Mouse (Mus musculus): ENCODE results near the gene Tmtc2.
A peak's percentile ranks its signal among the peaks of the same experiment; 100 is the strongest.

Tmtc2 gene

DNA sequence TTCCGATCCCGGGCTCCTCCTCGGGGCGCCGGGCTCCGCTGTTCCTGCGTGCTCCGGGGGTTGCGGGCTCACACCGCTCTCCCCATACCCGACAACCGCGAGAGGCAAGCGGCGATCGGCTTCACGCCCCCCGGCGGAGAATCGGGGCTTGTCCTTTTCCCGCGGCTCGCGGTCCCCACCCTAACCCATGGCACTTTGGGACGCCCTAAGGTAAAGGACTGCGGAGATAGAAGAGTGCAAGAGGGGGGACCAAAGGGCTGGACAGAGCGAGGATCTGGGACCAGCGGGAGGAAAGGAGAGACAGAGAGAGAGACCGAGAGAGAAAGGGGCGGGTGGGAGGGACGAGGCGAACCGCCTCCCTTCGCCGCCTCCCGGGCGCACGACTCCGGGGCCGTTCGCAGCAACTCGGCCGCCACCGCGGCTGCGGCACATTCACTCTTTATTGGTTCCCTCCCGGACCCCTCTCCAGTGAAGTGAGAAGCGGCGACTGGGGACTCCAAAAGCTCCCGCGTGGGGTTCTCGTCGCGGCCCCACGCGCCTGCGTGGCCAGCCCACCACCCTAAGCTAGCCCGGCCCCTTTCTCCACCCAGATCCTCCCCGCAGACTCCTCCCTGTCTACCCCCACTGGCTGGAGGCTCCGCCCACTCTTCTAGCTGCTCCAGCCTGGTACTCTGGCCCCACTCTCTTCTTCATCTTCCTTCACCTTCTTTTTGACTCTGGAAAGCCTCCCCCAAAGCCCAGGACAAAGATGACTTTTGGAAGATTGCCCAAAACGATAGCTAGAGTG lies at the start of gene Tmtc2:
Gene Tmtc2 (minus strand): TSS at position 544 of the 787 bp plus-strand sequence.
- no peak for DNase-seq (ENCODE audit: low read depth, low spot score)

DNA sequence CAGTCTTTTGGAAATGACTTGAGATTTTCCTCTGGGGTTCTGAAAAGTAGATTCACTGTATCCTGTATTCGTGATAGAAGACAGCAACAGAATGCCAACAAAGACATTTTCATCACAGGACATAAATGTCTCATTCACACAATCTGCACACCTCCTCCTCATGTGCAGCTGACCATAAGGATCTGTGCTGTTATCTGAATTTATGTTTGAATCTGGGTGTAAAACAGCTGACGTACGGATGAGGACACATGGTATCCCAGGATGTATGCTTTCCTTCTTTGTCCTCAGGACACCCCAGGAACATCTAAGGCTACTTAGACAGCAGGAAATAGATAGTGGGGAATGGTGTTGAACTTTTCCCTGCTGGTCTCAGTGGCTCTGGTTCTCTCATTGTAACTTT lies 37.9 kb upstream of the Tmtc2 start:
- DNase-seq (ENCODE audit: low read depth, low spot score), result no peak

DNA sequence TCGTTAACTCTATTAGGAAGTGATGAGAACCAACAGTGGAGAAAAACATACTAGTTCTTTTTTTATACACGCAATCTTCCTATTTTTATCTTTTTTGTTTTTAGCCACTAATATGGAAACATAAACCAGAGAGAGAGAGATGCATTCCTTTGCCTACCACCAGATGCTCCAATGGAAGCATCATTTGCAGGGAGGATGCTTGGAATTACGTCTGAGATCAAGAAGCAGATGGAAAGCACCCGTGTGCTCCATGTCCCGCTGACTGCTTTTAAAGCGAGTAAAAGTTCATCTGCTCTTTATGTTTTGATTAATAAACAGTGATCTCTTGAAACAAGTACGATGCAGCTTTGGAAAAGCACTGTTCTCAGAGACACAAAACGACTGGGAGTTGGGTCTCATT lies 24.6 kb upstream of the Tmtc2 start:
- DNase-seq (ENCODE audit: low read depth, low spot score), result no peak

DNA sequence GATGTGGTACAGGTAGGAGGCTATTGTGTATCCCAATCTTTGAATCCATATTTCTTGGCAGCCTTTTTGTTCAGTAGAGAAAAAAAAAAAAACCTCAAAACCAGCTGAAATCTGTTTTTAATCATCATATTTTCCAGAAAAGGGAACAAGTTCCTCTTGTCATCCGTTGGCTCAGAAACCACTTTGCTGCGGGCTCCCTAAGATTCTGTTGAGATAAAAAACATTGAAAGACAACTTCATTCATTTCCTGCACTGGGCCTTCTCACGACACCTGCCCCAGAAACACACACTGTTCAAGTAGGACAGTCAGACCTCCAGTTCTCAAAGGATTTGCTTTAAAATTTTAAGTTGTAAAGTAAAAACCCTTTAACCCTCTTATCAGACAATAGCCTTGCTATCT lies 23.0 kb upstream of the Tmtc2 start:
- DNase-seq (ENCODE audit: low read depth, low spot score), result no peak

DNA sequence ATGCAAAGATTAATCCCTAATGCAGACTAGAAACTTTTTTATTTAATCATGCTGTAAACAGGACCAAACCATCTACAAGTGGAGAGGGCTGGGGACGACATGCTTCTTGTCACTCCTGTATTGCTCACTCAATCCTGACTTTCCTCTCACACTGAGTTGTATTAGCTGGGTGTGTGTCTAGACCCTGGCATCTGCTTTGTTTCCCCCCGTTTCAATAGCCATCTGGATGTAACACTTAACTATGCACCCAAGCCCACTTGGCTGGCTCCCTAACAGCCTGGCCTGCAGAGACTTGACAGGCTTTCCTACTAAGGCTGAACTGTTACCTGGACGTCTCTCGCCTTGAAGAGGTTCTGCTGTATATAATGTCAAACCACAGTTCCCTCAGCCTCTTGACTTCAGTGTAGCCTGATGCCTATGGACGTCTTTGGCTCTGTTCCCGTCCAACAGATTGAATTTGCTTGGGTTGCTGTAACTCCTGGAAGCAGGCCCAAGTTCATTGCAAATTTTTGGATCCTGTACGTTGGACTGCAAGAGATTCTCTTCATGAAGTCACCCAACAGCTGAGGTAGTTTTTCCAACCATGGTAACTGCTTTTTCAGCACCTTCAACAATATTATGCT lies 21.3 kb upstream of the Tmtc2 start:
- DNase-seq (ENCODE audit: low read depth, low spot score), result no peak

DNA sequence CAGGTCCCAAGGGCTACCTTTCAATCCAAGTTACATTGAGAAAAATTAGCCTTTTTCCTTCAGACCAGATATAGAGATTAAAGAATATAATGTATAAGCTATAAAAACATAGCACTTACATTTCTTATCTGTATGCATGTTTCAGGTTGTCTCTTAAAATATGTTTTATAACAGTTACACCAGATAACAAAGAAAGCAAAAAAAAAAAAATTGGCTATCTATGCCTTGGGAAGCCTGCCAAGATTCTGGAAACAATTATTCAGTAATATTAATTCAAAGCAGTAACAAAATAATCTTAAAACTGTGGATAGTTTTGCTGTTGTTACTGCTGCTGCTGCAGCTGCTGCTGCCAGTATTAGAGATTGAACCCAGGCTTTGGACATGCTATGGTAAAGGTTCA lies 13.9 kb upstream of the Tmtc2 start:
- DNase-seq (ENCODE audit: low read depth, low spot score), result no peak

DNA sequence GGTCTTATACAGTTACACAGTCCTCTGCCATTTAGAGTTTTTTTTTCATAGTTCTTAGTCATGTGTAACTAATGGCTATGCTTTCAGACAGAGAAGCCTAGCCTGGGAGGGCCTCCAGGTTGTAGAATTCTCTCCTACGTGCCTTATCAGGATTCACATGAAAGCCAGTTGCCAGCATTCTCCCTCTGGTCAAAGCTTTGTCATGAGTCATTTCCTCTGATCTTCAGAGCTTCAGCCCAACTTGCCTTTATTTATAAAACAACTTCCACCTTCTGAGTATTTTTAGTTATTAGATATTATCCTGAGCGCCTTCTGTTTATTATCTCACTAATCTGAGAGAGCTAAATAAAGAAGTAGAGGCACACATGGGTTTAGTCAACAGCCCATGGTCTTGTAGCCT lies 5.1 kb upstream of the Tmtc2 start:
- DNase-seq (ENCODE audit: low read depth, low spot score), result no peak

DNA sequence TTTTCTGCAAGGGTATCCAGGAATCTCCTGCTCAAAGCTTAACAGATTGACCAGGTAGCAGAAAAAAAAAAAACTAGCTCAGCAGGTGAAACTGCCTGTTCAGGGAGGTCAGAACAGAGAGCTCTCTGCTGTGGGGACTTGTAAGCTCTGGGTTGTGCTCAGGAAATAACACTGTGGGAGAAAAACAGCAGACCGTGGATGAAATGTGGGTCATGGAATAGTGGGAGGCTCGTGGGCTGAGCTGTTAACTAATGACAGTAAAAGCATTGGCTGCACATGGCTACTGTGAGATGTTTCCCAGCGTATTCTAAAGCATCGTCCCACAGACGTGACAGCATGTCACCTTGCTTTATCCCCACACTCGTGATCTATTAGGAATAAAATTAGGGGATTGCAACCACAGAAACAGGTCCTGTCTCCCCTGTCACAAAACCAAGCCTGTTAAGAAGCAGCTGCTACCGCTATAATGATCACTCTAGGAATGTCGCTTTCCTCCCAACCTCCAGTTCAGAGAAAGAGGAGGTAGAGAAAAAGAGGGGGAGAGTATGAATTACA lies 4.1 kb upstream of the Tmtc2 start:
- DNase-seq (ENCODE audit: low read depth, low spot score), result no peak

DNA sequence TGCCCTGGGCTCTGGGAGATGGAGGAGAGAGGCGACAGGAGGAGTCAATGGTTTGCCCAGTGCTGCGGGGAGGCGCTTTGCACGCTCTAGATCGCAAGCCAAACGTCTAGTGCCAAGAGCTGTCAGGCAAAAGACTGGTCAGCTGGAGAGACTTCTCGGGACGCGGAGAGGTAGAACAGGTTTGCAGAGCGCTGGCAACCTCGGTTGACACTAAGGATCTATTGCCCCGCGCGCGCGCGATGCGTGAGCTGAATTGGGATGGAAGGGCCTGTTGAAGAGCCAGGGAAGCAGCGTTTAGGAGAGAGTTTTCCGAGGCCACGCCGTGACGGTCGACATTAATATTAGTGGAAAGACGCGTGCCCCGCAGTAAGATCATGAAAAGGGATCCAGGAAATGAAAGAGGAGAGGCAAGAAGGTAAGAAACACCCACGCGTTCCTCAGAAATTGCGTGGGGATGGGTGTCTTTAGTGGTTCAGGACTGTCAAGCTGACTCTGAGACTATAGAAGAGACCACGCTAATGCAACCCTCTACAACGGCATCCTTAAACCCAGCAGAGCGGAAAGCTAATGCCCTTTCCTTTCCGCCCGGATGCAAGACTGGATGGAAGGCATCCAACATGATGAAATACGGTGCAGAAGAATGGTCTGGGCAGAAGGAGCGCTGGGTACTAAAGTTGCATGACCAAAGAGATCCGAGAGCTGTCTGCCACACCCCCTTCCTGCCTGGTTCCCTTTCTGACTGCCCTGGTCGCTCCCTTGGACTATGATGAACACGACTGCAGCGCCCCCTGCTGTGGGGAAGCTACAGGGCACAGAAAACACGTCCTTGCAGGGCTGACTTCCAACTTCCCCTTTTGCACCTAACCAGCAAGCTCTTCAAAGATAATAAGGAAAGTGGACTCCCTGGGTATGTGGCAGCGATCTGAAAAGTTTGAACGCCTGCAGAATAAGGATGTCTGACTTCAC lies 727 bp upstream of the Tmtc2 start:
- peak; percentile 44 for DNase-seq (ENCODE audit: low read depth, low spot score)

DNA sequence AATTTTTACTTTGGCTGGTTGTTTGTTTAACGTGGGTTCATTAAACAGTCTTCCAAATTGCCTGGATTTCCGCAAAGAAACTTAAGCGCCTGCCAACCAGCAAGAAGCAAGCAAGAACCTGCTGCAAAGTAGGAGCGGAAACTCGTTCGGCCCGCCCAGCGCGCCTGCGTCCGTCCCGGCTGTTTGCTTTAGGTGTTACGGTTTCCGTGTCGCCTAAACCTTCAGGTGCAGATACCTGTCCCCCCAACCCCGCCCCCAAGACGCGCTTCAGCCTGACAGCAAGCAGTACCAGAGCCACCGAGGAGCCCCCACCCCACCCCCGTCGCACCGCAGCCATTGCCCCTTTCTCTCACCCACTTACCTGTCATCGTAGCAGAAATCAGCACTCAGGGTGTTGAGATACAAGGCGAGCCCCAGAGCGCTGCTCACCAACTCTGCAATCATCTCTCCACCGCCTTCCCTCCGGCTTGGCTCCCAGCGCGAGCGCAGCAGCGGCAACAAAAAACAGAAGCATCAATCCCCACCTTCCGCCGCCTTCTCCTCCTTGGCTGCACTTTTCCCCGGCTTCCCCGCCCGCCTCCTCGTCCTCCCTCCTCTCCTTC lies 844 bp downstream of the Tmtc2 start:
- no peak for DNase-seq (ENCODE audit: low read depth, low spot score)

DNA sequence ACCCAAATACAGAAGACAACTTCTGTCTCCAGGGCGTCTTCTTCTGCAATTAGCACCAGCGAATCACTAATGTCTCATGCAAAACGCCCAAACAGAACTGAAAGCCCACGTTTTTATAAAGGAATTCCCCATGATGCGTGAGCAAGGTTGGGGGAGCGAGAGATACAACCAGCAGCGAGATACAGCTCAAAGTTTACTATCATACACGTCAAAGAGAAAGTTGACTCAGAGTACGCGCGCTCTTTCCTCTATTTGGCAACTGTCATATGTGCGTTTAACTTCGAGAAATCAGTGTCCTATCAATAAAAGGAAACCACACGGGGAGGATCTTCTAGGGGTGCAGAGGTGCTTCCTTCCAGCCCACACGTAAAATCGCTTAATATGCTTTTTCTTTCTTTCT lies 1.4 kb downstream of the Tmtc2 start:
- no peak for DNase-seq (ENCODE audit: low read depth, low spot score)

DNA sequence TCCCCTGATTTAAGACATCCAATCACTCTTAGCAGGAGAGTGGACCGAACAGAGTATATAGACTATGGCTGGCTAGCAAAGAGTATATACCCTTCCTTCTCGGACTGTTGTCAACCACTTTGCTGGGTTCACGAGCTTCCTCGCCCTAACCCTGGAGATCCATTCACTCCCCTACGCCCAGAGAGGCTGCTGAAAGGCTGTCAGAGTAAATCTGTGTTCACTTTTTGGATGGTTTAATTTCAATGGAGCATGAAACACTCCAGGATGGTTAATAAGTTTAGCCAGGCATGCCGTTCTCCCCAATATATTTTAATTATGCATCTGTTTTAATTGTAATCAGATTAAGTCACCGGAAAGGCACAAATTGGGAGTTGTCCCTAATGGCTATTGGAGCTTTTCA lies 1.9 kb downstream of the Tmtc2 start:
- DNase-seq (ENCODE audit: low read depth, low spot score), result no peak

DNA sequence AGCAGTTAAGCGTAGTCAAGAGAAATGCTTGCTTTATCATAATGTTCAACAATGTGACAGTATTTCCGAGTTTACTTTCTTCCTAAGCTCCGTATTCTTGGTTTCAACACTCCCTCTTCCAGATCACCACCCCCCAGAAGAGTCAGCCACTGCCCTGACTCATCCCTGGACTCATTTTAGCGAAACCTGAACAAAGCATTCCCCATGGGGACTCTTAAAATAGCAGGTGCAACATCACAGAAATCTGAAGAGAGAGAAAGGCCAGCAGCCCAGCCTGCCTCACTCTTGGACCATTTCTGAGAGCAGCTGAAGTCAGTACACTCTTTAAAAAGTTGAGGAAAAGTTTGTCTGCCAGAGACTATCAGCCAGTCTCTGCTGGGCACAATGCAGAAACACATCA lies 2.4 kb downstream of the Tmtc2 start:
- no peak for DNase-seq (ENCODE audit: low read depth, low spot score)

DNA sequence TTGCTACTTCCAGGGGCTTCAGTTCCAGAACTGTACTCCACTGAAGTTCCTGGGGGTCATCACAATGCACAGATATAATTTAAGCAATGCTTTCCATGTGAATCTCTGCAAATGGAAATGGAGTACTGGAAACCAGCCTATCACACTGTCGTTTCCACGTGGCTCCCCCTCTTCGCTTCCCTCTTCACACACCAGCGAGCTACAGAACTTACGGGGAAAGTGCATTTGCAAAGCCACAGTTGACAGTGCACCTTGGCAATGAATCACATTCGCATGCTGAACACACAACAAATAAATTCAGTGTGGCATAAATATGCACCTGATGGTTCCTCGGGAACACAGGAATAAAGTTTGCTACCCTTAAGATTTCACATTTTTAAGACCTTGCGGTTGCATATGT lies 3.2 kb downstream of the Tmtc2 start:
- no peak for DNase-seq (ENCODE audit: low read depth, low spot score)

DNA sequence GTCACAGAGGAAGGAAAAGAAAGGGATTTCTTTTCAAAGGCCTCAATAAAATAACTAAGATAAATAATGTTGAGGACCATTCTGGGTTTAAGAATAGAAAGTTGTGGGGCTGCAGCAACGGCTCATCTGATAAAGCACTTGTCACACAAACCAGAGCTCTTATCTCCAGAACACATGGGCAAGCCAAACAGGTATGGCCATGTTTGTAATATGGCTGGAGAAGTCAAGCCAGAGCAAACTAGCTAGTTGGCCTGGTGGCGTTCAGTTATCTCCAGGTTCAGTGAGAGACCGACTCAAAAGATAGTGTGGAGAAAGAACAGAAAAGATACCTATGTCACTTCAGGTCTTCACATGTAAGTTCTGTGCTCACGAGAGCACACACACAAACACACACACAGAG lies 4.7 kb downstream of the Tmtc2 start:
- no peak for DNase-seq (ENCODE audit: low read depth, low spot score)

DNA sequence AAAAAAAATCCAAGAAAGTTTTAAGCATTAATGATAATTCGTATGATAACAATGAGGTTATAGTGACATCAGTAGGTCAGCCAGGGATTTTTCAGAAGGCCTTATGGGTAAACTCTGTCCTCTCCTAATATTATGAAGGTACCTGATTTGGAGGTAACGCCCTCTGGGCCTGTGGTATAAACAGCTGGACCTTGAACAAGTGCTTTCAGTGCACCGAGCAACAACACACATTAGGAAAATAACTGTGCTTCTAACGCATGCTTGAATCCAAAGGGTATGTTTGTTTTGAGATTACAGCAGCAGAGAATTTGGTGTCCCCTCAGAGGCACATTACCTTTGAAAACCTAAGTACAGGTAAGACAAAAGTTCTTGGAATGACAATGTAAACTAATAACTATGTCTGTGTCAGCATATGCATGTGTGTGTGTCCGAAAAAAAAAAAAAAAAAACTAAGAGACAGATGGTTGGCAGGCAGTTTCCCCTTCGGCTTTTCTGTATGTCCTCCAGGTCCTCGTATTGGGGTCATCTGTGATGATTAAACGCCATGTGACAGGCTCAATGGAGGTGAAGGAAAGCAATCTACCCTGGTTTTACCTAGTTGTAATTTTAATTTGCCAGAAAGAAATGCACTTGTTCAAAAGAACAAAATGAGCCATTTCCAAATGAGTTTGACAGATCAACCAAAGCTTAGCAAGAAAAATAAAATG lies 6.3 kb downstream of the Tmtc2 start:
- DNase-seq (ENCODE audit: low read depth, low spot score), result no peak

DNA sequence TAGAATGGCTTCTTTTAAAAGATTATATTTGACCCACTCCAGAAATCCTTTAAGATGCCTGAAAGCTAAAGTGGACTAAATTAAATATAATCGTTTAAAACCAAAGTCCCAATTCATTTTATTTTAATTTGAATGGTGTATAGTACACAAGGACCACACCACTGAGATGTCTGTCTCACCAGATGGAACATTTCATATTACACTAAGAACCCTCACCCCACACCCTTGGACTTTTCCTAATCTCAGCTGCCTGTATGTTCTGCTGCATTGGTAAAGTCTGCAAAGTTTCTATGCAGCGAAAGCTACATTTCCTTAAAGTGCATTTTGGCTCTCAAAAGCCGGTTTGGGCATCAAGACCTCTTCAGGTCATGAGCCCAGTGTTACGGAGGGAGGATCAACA lies 12.7 kb downstream of the Tmtc2 start:
- no peak for DNase-seq (ENCODE audit: low read depth, low spot score)

DNA sequence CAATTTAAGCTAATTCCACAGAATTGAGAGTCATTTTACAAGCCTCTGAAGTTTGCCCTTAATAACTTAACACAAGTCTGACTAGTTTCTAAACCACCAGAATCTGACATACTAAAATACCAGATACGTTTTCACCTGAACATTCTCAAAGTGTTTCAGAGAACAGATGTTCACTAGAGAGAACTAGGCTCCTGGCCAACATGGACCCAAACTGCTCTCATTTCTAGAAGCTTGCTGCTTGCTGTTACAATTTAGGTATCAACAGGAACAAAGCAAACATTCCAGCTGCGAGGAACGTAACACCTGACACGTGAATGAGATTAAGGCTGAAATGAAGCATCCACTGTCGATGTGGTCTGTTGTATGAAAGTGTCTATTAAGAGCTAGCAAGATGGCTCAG lies 16.7 kb downstream of the Tmtc2 start:
- DNase-seq (ENCODE audit: low read depth, low spot score), result no peak

DNA sequence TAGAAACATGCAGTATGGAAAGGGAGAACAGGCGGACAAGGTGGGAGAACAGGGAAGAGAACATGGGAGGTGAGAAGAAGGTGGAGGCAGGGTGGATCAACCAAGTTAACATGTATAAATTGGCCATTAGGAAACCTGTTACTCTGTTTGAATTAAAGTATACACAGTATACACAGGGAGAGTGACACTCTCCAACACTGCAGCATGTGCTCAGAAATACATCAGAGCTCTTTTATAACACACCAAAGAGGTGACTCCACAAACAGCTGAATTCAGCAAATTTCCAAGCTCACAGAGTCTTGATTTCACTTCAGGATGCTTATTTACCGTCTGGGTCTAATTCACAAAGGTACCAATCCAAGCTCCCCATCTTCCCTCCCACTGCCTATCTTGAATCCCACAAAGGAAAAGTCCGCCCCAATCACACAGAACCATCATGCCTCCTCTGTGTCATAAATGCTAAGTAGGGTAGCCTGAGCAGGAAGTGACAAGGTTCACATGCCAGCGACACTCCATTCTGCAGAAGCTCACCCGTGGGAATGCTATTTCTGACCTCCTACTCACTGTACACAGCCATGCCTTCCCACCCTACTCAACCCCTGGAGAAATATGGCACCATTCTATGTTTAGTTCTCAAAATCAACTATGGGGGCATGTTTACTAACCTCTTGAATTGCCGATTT lies 17.2 kb downstream of the Tmtc2 start:
- DNase-seq (ENCODE audit: low read depth, low spot score), result no peak

DNA sequence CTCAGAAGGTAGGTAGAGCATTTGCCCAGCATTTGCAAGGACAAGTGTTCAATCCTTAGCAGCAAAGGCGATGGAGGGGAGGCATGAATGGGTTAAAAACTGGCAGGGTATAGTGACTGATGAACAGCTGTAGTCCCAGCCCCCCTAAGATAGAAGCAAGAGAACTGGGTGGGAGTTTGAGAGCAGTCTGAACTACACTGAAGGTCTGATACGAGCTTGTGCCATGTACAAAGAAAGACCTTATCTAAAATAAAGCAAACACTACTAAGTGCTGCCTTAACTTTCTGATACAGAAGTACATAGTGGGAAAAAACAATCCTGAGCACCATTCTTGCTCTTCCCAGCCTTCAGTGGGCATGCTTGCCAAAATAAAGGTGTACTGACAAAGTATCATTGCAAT lies 20.1 kb downstream of the Tmtc2 start:
- no peak for DNase-seq (ENCODE audit: low read depth, low spot score)

Measured in c-Kit-negative CD71-positive TER-119-positive erythroid progenitor cells, embryonic 14.5 days (primary cell).